Mouse (Mus musculus) embryonic fibroblast, embryonic 13.5 days (primary cell): ENCODE data around the gene Dnajc3.

Experiments used
- CTCF ChIP-seq: IDR thresholded peaks from 2 replicates; pipeline ENCODE4 v1.5.1; 2011; ENCODE audit warnings: mild to moderate bottlenecking, control low read depth, low read length, moderate library complexity, borderline replicate concordance; ENCODE audit not compliant: insufficient read depth
- POLR2A ChIP-seq: IDR thresholded peaks from 2 replicates; pipeline ENCODE4 v1.6.1; 2011; ENCODE audit warnings: low read depth, mild to moderate bottlenecking, control low read depth, low read length, moderate library complexity

GRCm38 (mm10) chr14:119025889-119026288 lies 88.1 kb downstream of the Dnajc3 start:
- TF ChIP-seq CTCF (no peak), POLR2A (no peak)
